Mouse (Mus musculus): ENCODE data around the gene Rftn2. TPM values are rescaled to one million over a fixed set of nuclear protein-coding genes. Genes with fewer than 3 reads are reported as not detected.

The Rftn2 gene
- total and polyA plus RNA-seq, 2 experiments from 2014 or later = 6.1 to 7.2 TPM

DNA sequence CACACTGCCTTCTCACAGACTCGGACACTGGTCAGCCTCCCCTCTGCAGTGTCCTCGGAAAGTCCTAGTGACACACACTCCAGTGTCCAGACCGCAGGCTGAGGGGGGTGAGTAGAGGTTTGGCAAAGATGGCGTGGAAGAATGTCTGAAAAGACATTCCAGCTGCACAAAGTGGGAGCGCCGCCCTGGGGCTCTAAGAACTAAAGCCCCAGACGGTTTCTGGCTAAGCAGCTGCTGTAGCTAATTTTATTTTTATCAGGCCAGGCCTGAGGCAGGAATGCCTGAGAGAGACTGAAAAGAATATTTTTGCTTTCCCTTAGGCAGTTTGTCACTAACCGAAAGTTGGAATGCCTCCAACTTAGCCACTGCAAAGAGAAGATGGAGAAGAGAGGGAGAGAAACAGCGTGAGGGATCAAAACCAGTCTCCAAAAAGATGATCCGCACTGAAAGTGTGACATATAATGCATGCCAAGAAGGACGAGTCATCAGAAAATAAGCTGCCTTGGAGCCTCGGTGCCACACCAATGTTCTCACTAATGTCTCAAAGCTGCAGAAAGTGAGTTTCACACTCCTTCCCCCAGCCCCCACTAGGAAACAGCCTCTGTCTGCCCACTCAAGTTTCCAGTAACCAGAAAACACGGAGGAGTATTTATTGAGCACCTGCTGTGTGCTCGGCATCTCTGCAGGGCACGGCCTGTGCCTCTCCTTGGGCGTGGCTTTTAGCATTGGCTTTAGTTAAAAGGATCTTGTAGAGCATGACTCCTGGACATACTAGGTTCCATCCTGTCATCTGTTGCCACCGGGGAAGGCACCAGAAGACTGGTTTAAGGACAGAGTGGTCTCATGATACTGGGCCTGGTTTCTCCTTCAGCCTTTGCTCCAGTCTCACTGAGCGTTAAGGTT, 24.5 kb downstream of the Rftn2 start:
- Histone ChIP-seq H3K27ac (ENCODE audit: low read depth) (peak overlapping the region; percentile 75), H3K4me1 (ENCODE audit: control insufficient read depth, insufficient read depth) (peaks cover 5% of the 10 kb centered on the region; the same call in 1 of the 2 replicates), H3K36me3 (replicated peaks; ENCODE audit: control insufficient read depth, insufficient read depth, low read length) (peaks cover 7% of the 10 kb centered on the region; the same call in 1 of the 2 replicates), H3K27me3 (ENCODE audit: control insufficient read depth, insufficient read depth, low read length) (no peaks in the 10 kb centered on the region), H3K4me3 (ENCODE audit: low read depth, low read length) (peak overlapping the region; percentile 17), H3K9me3 (replicated peaks; ENCODE audit: control insufficient read depth, low read length) (no peaks in the 10 kb centered on the region), H3K4me2 (ENCODE audit: low read depth, low read length) (peak overlapping the region; percentile 46), H3K9ac (replicated peaks; ENCODE audit: low read depth, low read length) (peak overlapping the region; percentile 3; the same call in 1 of the 2 replicates)
- ATAC-seq (ENCODE audit: insufficient read depth, low read depth) = peak; percentile 75
- no peak for TF ChIP-seq CTCF (IDR thresholded peaks at IDR 0.05; ENCODE audit: low read depth)
- TF ChIP-seq EP300 (IDR thresholded peaks at IDR 0.05; ENCODE audit: low read depth) = no peak
- peak; percentile 63 for DNase-seq (ENCODE audit: low spot score)
- WGBS = 43% methylated on average over 18 of the region's 18 CpGs

DNA sequence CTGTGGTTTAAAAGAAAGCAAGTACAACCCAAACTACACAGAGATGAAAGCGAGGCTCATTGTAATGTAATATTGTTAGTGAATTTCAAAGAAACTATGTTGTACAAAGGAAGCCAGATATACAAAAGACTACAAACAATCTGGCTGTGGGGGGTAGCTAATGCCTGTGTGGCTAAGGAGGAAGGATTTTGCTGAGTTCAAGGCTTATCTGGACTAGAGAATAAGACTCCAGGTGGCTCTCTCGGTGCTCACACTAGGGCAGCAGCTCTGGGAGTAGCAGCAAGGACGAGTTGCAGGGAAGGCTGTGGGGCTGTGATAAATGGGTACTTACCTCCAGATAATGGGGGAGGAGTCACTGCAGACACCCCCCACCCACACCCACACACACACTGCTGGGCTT, 27.9 kb downstream of the Rftn2 start:
- 44% methylated on average over 3 of the region's 3 CpGs for WGBS
- TF ChIP-seq EP300 (IDR thresholded peaks at IDR 0.05; ENCODE audit: low read depth) (no peak), CTCF (IDR thresholded peaks at IDR 0.05; ENCODE audit: low read depth) (no peak)

DNA sequence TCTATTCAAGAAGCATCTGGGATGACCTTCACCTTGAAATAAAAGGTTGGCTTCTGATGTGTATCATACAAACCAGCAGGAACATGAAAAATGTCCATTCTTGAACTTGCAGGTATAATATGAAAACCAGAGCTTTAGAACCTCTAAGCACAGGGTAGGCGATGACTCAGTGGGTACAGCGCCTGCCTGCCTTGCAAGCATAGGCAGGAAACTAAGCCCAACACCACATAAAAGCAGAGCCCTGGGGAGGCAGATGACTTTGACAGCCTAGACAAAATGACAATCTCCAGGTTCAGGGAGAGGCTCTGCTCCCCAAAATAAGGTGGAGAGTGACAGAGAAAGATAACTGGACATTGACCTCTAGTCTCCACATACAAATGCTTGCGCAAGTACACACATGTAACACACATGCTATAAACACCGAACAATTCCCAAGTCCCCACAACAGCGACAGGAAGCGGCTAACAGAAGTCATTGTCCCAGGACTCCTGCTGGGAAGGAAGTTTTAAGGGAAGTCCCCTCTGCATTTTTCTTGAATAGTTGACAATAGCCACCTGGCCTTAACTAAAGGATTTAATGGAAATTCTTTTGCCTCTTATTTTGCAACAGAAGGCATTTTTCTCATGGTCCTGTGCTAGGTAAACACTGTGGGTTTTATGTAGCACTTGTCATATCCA, 30.1 kb downstream of the Rftn2 start:
- no peak overlapping the region for H3K4me2 ChIP-seq (ENCODE audit: low read depth, low read length)
- peak overlapping the region; percentile 67 for H3K27ac ChIP-seq (ENCODE audit: low read depth)
- H3K36me3 ChIP-seq (replicated peaks; ENCODE audit: control insufficient read depth, insufficient read depth, low read length) = peaks cover 4% of the 10 kb centered on the region; the same call in 1 of the 2 replicates
- H3K27me3 ChIP-seq (ENCODE audit: control insufficient read depth, insufficient read depth, low read length) = no peaks in the 10 kb centered on the region
- DNase-seq (ENCODE audit: low spot score) (peak; percentile 51), ATAC-seq (ENCODE audit: insufficient read depth, low read depth) (peak; percentile 37; the same call in 1 of the 2 replicates)
- H3K4me3 ChIP-seq (ENCODE audit: low read depth, low read length) = no peak overlapping the region
- 52% methylated on average over 6 of the region's 6 CpGs for WGBS
- H3K9me3 ChIP-seq (replicated peaks; ENCODE audit: control insufficient read depth, low read length) = no peaks in the 10 kb centered on the region
- H3K9ac ChIP-seq (replicated peaks; ENCODE audit: low read depth, low read length) = no peak overlapping the region
- TF ChIP-seq EP300 (IDR thresholded peaks at IDR 0.05; ENCODE audit: low read depth) (peak; percentile 44; the same call in 1 of the 2 replicates), CTCF (IDR thresholded peaks at IDR 0.05; ENCODE audit: low read depth) (no peak)
- peaks cover 9% of the 10 kb centered on the region; the same call in 1 of the 2 replicates for H3K4me1 ChIP-seq (ENCODE audit: control insufficient read depth, insufficient read depth)

More for the DNA sequence above, 27.9 kb downstream of the Rftn2 start:
- Histone ChIP-seq H3K9ac (replicated peaks; ENCODE audit: low read depth, low read length) (no peak overlapping the region), H3K4me2 (ENCODE audit: low read depth, low read length) (no peak overlapping the region), H3K4me1 (ENCODE audit: control insufficient read depth, insufficient read depth) (peaks cover 10% of the 10 kb centered on the region; the same call in 1 of the 2 replicates), H3K27me3 (ENCODE audit: control insufficient read depth, insufficient read depth, low read length) (no peaks in the 10 kb centered on the region), H3K27ac (ENCODE audit: low read depth) (no peak overlapping the region), H3K36me3 (replicated peaks; ENCODE audit: control insufficient read depth, insufficient read depth, low read length) (peaks cover 4% of the 10 kb centered on the region; the same call in 1 of the 2 replicates), H3K4me3 (ENCODE audit: low read depth, low read length) (no peak overlapping the region), H3K9me3 (replicated peaks; ENCODE audit: control insufficient read depth, low read length) (no peaks in the 10 kb centered on the region)
- no peak for DNase-seq (ENCODE audit: low spot score)
- no peak for ATAC-seq (ENCODE audit: insufficient read depth, low read depth)

DNA sequence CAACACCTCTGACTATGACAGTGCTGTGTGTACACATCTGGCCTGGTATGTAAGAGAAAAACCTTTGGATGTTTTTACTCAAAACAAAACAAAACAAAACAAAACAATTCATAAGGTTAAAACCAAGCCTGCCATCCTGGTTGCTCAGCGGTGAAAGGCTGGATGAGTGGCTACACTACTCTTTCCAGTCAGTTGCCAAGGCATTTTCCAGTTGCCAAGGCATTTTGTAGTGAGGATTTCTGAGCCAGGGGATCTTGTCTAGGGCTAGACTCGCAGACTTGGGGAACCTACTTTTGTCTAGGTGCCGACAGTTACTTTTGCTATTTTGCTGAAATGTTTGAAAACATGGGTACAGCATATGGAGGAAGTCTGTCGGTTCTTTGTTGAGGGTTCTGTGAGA, 31.6 kb downstream of the Rftn2 start:
- H3K36me3 ChIP-seq (replicated peaks; ENCODE audit: control insufficient read depth, insufficient read depth, low read length) = peaks cover 4% of the 10 kb centered on the region; the same call in 1 of the 2 replicates
- H3K27me3 ChIP-seq (ENCODE audit: control insufficient read depth, insufficient read depth, low read length) = no peaks in the 10 kb centered on the region
- peaks cover 9% of the 10 kb centered on the region; the same call in 1 of the 2 replicates for H3K4me1 ChIP-seq (ENCODE audit: control insufficient read depth, insufficient read depth)
- no peak overlapping the region for H3K4me3 ChIP-seq (ENCODE audit: low read depth, low read length)
- H3K27ac ChIP-seq (ENCODE audit: low read depth) = no peak overlapping the region
- no peaks in the 10 kb centered on the region for H3K9me3 ChIP-seq (replicated peaks; ENCODE audit: control insufficient read depth, low read length)
- no peak overlapping the region for H3K4me2 ChIP-seq (ENCODE audit: low read depth, low read length)
- no peak for ATAC-seq (ENCODE audit: insufficient read depth, low read depth)
- no peak for TF ChIP-seq EP300 (IDR thresholded peaks at IDR 0.05; ENCODE audit: low read depth)
- no peak for TF ChIP-seq CTCF (IDR thresholded peaks at IDR 0.05; ENCODE audit: low read depth)
- DNase-seq (ENCODE audit: low spot score) = no peak
- H3K9ac ChIP-seq (replicated peaks; ENCODE audit: low read depth, low read length) = no peak overlapping the region
- WGBS = 80% methylated on average over 4 of the region's 4 CpGs

DNA sequence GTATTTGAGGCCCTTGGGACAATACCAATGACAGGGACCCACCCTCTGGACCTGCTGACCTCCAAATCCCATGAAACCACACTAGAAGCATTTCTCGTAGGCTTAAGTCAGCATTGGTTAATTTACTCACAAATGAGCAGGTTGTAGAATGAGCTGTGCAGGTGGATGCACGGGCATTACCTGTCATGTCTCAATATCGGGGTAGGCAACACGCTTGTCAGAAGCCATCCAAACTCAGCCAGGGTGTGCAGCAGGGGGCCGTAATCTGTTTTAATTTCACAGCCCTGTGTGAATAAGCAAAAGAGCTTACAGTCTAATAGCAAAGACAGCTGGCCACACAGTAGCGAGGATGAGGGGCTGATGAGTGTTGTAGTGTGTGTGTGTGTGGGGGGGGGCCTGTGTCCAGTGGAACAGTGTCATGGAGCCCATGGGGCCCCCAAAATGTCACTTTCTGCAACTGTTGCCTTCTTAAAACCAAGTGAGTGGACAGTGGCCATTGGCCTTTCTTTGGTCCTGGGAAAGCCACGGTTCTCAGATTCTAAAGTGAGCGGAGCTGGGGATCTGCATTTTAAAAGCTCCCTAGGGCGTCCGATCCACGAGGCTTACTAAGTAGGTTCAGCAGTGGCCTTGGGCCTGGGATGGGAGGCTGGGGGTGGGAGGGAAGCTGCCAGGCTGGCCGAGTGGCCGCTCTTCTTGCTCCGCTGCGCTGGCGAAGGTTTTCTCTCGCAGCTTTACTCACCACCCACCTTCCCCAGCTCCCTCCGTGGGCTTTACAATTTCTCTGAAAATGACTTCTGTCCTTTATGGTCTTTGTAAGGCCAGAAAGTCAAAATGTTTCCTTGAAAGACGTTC, 32.3 kb downstream of the Rftn2 start:
- TF ChIP-seq CTCF (IDR thresholded peaks at IDR 0.05; ENCODE audit: low read depth) (no peak), EP300 (IDR thresholded peaks at IDR 0.05; ENCODE audit: low read depth) (no peak)
- H3K4me1 ChIP-seq (ENCODE audit: control insufficient read depth, insufficient read depth) = peaks cover 9% of the 10 kb centered on the region; the same call in 1 of the 2 replicates
- no peak overlapping the region for H3K9ac ChIP-seq (replicated peaks; ENCODE audit: low read depth, low read length)
- H3K4me3 ChIP-seq (ENCODE audit: low read depth, low read length) = no peak overlapping the region
- WGBS = 74% methylated on average over 19 of the region's 19 CpGs
- ATAC-seq (ENCODE audit: insufficient read depth, low read depth) (no peak), DNase-seq (ENCODE audit: low spot score) (no peak)
- peaks cover 4% of the 10 kb centered on the region; the same call in 1 of the 2 replicates for H3K36me3 ChIP-seq (replicated peaks; ENCODE audit: control insufficient read depth, insufficient read depth, low read length)
- H3K4me2 ChIP-seq (ENCODE audit: low read depth, low read length) = no peak overlapping the region
- no peaks in the 10 kb centered on the region for H3K27me3 ChIP-seq (ENCODE audit: control insufficient read depth, insufficient read depth, low read length)
- H3K9me3 ChIP-seq (replicated peaks; ENCODE audit: control insufficient read depth, low read length) = no peaks in the 10 kb centered on the region
- no peak overlapping the region for H3K27ac ChIP-seq (ENCODE audit: low read depth)

All from heart, postnatal 0 days (tissue).